Mouse (Mus musculus) forebrain, embryonic 14.5 days (tissue): ENCODE data around the gene Zfp106. TPM values are rescaled to one million over a fixed set of nuclear protein-coding genes. Genes with fewer than 3 reads are reported as not detected.
"Not testable (repeated sequence)": the region's sequence is repeated elsewhere in the genome, so short reads cannot be mapped to it uniquely, and the experiment has no call there.

ENCODE experiments used
- ATAC-seq: fragments of 200-750 bp; cut with Nextera tagmentation; 2 replicates; pipeline ENCODE4 v1.8.0; 2017; ENCODE audit warnings: mild to moderate bottlenecking, moderate library complexity
- DNase-seq: peaks from one replicate; pipeline ENCODE4 v3.0.0-alpha.2; 2015; ENCODE audit warnings: low spot score
- H3K27ac ChIP-seq: fragments of 300-500 bp; sonication (generic); 2 replicates; pipeline ENCODE4 v1.5.1; 2014; ENCODE audit warnings: low read depth, mild to moderate bottlenecking, control low read depth, low read length, moderate library complexity
- H3K27me3 ChIP-seq: fragments of 300-500 bp; sonication (generic); replicated peaks from 2 replicates; pipeline ENCODE4 v1.6.1; 2014; ENCODE audit warnings: low read length, control low read depth, mixed read lengths; ENCODE audit not compliant: control insufficient read depth, insufficient read depth
- H3K36me3 ChIP-seq: fragments of 300-500 bp; sonication (generic); 2 replicates; pipeline ENCODE4 v1.6.1; 2014; ENCODE audit warnings: low read length, control low read depth; ENCODE audit not compliant: control insufficient read depth, insufficient read depth
- H3K4me1 ChIP-seq: fragments of 300-500 bp; sonication (generic); 2 replicates; pipeline ENCODE4 v1.6.1; 2014; ENCODE audit warnings: antibody characterized with exemption, low read length, control low read depth; ENCODE audit not compliant: control insufficient read depth, insufficient read depth
- H3K4me2 ChIP-seq: fragments of 300-500 bp; sonication (generic); 2 replicates; pipeline ENCODE4 v1.6.1; 2014; ENCODE audit warnings: mild to moderate bottlenecking, control low read depth, low read length
- H3K4me3 ChIP-seq: fragments of 300-500 bp; sonication (generic); 2 replicates; pipeline ENCODE4 v1.5.1; 2014; ENCODE audit warnings: low read depth, low read length, control low read depth
- H3K9ac ChIP-seq: fragments of 300-500 bp; sonication (generic); 2 replicates; pipeline ENCODE4 v1.6.1; 2014; ENCODE audit warnings: mild to moderate bottlenecking, low read length, control low read depth, moderate library complexity
- H3K9me3 ChIP-seq: fragments of 300-500 bp; sonication (generic); replicated peaks from 2 replicates; pipeline ENCODE4 v1.6.1; 2016; ENCODE audit warnings: low read length, control low read depth, mixed read lengths; ENCODE audit not compliant: control insufficient read depth
- WGBS: fragments of 180-500 bp; shearing (Covaris S2); extraction: QIAGEN DNeasy Blood & Tissue Kit; methylation state at CpG from one replicate; pipeline ENCODE4 v1.1.7; 2014; 5-methylcytosine and 5-hydroxymethylcytosine counted together
- polyA plus RNA-seq: library from polyadenylated mRNA; unstranded; fragments of >200 nt; fragmentation: Nextera tagmentation; extraction: Ambion mirVana; gene quantifications from 2 replicates; pipeline ENCODE4 v1.2.1, GENCODE M21; 2014

The Zfp106 gene
- polyA plus RNA-seq, 1 experiment from 2014 or later: 42.1 TPM

- H3K4me1 ChIP-seq: no peaks in the 10 kb centered on the region
- DNase-seq: no peak
- no peak overlapping the region for H3K4me2 ChIP-seq
- no peaks in the 10 kb centered on the region for H3K27me3 ChIP-seq
- 76% methylated on average over 4 of the region's 4 CpGs for WGBS
- H3K9ac ChIP-seq: no peak overlapping the region
- no peak overlapping the region for H3K4me3 ChIP-seq
- no peaks in the 10 kb centered on the region for H3K36me3 ChIP-seq
- no peaks in the 10 kb centered on the region for H3K9me3 ChIP-seq
- H3K27ac ChIP-seq: no peak overlapping the region
- no peak for ATAC-seq
Measured at GRCm38 (mm10) chr2:120577799-120578198, 14.2 kb upstream of the Zfp106 start.

GRCm38 (mm10) chr2:120575978-120576377, 12.3 kb upstream of the Zfp106 start:
- Histone ChIP-seq H3K27me3 (no peaks in the 10 kb centered on the region), H3K9me3 (no peaks in the 10 kb centered on the region), H3K27ac (no peak overlapping the region), H3K36me3 (peaks cover 6% of the 10 kb centered on the region; the same call in 1 of the 2 replicates), H3K4me1 (no peaks in the 10 kb centered on the region), H3K9ac (no peak overlapping the region), H3K4me2 (no peak overlapping the region), H3K4me3 (no peak overlapping the region)
- DNase-seq (no peak), ATAC-seq (no peak)
- WGBS: 97% methylated on average over 2 of the region's 2 CpGs

- WGBS: 91% methylated on average over 3 of the region's 3 CpGs
- Histone ChIP-seq H3K27me3 (no peaks in the 10 kb centered on the region), H3K4me2 (no peak overlapping the region), H3K27ac (no peak overlapping the region), H3K4me3 (no peak overlapping the region), H3K9ac (no peak overlapping the region), H3K9me3 (no peaks in the 10 kb centered on the region), H3K36me3 (peaks cover 6% of the 10 kb centered on the region; the same call in 1 of the 2 replicates), H3K4me1 (no peaks in the 10 kb centered on the region)
- ATAC-seq (no peak), DNase-seq (no peak)
Measured at GRCm38 (mm10) chr2:120575121-120575520, 11.5 kb upstream of the Zfp106 start.

GRCm38 (mm10) chr2:120572161-120572560, 8.5 kb upstream of the Zfp106 start:
- not testable (repeated sequence) for DNase-seq, H3K4me3 ChIP-seq, ATAC-seq, H3K27ac ChIP-seq, H3K36me3 ChIP-seq, H3K9me3 ChIP-seq, H3K27me3 ChIP-seq, H3K9ac ChIP-seq, H3K4me2 ChIP-seq, H3K4me1 ChIP-seq
- 95% methylated on average over 3 of the region's 3 CpGs for WGBS

GRCm38 (mm10) chr2:120571081-120571480, 7.4 kb upstream of the Zfp106 start:
- H3K4me2 ChIP-seq: no peak overlapping the region
- DNase-seq (no peak), ATAC-seq (no peak)
- no peaks in the 10 kb centered on the region for H3K27me3 ChIP-seq
- no peak overlapping the region for H3K27ac ChIP-seq
- no peak overlapping the region for H3K4me3 ChIP-seq
- H3K4me1 ChIP-seq: peaks cover 3% of the 10 kb centered on the region; the same call in 1 of the 2 replicates
- peaks cover 6% of the 10 kb centered on the region; the same call in 1 of the 2 replicates for H3K36me3 ChIP-seq
- 95% methylated on average over 3 of the region's 3 CpGs for WGBS
- no peak overlapping the region for H3K9ac ChIP-seq
- H3K9me3 ChIP-seq: no peaks in the 10 kb centered on the region

- peak; percentile 60 for ATAC-seq
Measured at GRCm38 (mm10) chr2:120567798-120568320, 4.2 kb upstream of the Zfp106 start.

GRCm38 (mm10) chr2:120566886-120567797, 3.5 kb upstream of the Zfp106 start, which contains the start of gene Snap23:
Gene Snap23, plus strand, starts transcription at chr2:120567671.
- Histone ChIP-seq H3K4me1 (peaks cover 8% of the 10 kb centered on the region; the same call in 1 of the 2 replicates), H3K4me2 (peak within 1 kb of the TSS; percentile 77), H3K9ac (peak within 1 kb of the TSS; percentile 82), H3K36me3 (peaks cover 6% of the 10 kb centered on the region; the same call in 1 of the 2 replicates), H3K27me3 (no peaks in the 10 kb centered on the region), H3K4me3 (peak within 1 kb of the TSS; percentile 59), H3K27ac (peak within 1 kb of the TSS; percentile 39; the same call in 1 of the 2 replicates), H3K9me3 (no peaks in the 10 kb centered on the region)
- 1% methylated on average over 42 of the region's 42 CpGs for WGBS
- DNase-seq (peak; percentile 96), ATAC-seq (peak; percentile 92)

More at GRCm38 (mm10) chr2:120567798-120568320, 4.2 kb upstream of the Zfp106 start:
- peak overlapping the region; percentile 77 for H3K4me2 ChIP-seq
- no peaks in the 10 kb centered on the region for H3K27me3 ChIP-seq
- peaks cover 6% of the 10 kb centered on the region; the same call in 1 of the 2 replicates for H3K36me3 ChIP-seq
- no peak for DNase-seq
- 1% methylated on average over 22 of the region's 22 CpGs for WGBS
- no peaks in the 10 kb centered on the region for H3K9me3 ChIP-seq
- H3K4me3 ChIP-seq: peak overlapping the region; percentile 59
- H3K4me1 ChIP-seq: peaks cover 5% of the 10 kb centered on the region; the same call in 1 of the 2 replicates
- H3K27ac ChIP-seq: 0 out of 2 replicates have a peak overlapping the region, but pooled peaks have one; percentile 39
- peak overlapping the region; percentile 82 for H3K9ac ChIP-seq

- DNase-seq (no peak), ATAC-seq (no peak)
- no peak overlapping the region for H3K9ac ChIP-seq
- H3K4me3 ChIP-seq: no peak overlapping the region
- H3K27me3 ChIP-seq: no peaks in the 10 kb centered on the region
- no peak overlapping the region for H3K27ac ChIP-seq
- H3K4me1 ChIP-seq: peaks cover 8% of the 10 kb centered on the region; the same call in 1 of the 2 replicates
- 92% methylated on average over 2 of the region's 2 CpGs for WGBS
- no peak overlapping the region for H3K4me2 ChIP-seq
- H3K36me3 ChIP-seq: no peaks in the 10 kb centered on the region
- no peaks in the 10 kb centered on the region for H3K9me3 ChIP-seq
Measured at GRCm38 (mm10) chr2:120565363-120565762, 1.7 kb upstream of the Zfp106 start.
